Mouse (Mus musculus) ES-CJ7 (cell line): ENCODE results near the gene Gmppb.

Experiments
- DNase-seq: peaks from one replicate; pipeline ENCODE4 v3.0.0; 2011; ENCODE audit warnings: low read depth, low spot score

Gene Gmppb

GRCm38 (mm10) chr9:108051184-108051930, 2.3 kb downstream of the Gmppb start:
- no peak for DNase-seq

GRCm38 (mm10) chr9:108051931-108052220, 2.8 kb downstream of the Gmppb start:
- no peak for DNase-seq

DNA sequence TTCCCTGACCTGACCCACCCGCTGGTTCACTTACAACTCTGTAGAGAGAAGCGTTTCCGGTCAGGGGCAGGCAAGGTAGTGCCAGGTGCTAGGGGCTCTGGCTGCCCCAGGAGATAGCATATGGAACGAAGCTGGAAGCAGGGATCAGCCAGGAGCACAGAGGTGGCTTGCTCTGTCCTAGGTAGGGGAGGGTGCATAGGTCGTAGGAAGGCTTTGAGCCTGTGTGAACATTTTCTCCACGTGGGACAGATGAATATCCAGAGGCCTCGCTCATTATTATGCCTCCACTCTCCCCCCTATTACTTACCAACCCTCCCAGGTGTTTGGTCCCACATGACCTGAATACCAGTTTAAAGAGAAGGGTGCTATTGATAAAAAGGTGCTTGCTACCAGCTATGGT, 3.4 kb downstream of the Gmppb start:
- DNase-seq: no peak

DNA sequence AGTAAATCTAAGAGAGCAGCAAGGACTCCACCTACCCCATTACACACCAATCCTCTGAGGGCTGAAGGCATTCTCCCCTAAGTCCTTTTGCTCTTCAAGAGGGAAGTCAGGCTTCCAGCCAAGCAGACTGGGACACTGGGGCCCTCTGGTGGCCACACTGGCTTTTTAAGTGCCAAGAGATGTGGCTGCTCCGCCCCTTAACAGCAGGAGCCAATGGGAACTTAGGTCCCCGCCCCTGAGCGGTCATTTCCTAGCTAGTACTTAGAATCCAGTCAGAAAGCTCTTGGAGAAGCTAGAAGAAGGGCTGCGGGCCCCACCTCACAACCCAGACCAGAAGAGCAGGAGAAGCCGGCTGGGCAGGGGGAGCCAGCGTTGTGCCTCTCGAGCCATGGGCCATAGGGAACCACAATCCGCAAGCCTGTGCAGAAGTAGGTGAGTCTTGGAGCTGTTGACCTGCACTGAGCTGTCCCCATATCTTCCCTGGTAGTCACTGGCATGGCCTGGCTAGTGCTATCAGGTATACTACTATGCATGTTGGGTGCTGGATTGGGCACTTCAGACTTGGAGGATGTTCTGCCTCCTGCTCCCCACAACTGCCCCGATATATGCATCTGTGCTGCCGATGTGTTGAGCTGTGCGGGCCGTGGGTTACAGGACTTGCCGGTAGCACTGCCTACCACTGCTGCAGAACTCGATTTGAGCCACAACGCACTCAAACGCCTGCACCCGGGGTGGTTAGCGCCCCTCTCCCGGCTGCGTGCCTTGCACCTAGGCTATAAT, 4.0 kb downstream of the Gmppb start, which contains the start of gene Amigo3:
Amigo3 (plus strand) TSS at position 275 of the 780 bp plus-strand sequence.
- DNase-seq: peak; percentile 95

- no peak for DNase-seq
These were observed 4.7 kb downstream of the Gmppb start for GRCm38 (mm10) chr9:108053665-108054225.

GRCm38 (mm10) chr9:108054331-108055040, 5.4 kb downstream of the Gmppb start:
- no peak for DNase-seq

DNA sequence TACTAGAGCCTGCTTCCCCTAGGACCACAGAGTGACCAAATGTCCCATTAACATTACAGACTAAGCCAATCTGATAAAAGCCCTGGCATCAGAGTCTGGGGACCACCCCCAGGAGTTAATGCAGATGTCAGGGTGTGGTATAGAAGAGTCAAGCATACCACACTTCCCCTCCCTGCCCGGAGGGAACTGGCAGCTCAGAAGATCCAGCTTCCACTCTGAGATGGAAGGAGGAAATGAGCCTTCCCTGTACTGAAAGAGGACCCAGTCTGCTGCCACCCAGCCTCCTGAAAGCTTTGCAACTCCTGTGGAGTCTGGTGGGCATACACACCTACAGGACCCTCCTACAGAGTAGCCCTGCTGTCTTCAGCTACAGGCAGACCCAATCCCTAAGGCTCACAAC, 6.0 kb downstream of the Gmppb start:
- DNase-seq: no peak

GRCm38 (mm10) chr9:108055661-108056237, 6.7 kb downstream of the Gmppb start:
- no peak for DNase-seq

DNA sequence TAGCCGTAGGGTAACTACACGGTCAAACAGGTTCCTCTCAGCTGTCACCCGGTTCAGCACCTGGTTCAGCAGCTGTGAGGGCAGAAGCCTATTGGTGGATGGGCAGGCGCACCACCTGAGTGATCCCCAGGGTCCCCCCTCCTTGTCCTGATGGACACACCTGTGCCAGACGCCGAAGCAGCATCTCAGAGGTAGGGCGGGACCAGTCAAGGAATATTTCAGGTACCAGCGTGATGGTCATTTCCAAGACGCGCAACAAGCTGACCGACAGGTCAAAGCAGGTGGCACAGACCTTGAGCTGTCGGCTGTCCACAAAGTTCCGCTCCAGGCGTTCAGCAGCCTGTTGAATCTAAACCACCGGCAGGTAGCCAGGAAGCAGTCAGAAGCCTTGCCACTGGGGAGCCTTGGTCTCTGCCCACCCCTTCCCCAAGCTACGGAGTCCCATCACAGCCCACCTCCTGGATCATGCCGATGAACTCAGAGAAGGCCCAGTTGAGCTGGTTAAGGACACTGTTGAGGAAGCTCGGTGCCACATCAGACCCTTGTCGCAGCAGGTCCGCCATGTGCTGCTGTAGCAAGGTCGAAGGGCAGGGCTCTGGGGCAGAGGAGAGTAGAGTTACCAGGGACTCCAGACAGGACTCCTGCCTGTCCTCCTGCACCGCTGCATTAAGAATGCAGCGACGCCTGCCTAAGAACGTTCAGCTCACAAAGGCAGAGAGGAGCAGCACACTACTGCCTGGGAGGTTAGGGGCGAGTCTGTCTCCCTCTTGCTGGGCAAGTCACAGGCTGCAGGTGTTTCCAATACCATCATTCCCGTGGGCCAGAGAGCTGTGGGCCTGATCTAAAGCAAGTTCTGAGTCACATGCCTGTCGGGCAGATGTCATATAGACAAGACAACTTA, 7.6 kb downstream of the Gmppb start:
- DNase-seq: no peak

DNA sequence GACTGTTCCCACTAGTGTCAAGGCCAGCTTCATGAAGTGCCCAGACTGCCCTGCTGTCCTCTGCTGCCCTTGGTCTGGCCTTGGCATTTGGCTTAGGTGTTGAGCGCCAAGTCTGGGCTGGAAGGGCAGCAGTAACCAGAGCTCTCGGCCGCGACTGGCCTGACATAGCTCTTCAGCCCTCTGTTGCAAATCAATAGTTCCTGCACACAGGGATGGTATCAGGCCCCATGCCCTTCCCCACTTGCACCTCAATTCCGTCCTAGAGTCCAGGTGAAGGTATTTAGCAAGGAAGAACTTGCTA, 8.2 kb downstream of the Gmppb start:
- DNase-seq: no peak

GRCm38 (mm10) chr9:108058291-108058690, 9.2 kb downstream of the Gmppb start:
- no peak for DNase-seq

DNA sequence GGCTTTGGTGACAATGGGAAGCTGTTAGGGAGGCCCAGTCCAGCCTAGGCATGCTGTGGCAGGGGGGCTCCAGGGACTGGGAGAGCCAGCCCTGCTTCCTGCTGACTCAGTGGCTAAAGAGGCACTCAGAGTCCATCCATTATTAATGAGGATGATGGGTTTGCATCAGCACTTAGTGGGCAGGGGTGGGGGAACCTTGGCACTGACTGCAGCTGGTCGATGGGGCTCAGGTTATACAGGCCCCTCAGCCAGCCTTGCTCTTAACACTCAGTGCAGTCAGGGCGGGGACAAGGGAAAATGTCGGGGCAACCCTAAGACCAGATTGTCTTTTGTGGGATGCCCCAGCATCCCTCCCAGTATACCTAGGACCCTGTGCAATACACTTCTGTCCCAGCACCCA, 13.1 kb downstream of the Gmppb start:
- no peak for DNase-seq

DNA sequence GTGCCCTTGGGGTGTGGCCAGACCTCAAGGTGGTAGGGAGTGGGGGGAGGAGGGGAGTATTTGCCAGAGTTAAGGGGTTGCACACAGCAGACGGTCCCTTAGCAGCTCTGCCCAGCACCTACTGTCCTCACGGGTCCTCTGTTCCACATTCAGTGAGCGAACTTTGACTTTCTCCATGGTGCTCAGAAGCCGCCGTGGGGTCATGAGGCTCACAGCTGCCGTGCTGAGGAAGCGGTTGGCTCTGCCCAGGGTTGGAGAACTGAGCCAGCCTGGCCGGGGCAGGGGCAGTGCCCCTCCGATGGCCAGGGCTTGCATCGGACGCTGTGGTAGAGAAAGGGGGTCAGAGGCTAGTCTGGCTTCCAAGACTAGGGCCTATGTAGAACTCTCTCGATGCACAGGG, 14.3 kb downstream of the Gmppb start:
- no peak for DNase-seq

- DNase-seq: peak; percentile 73
These were observed 16.5 kb downstream of the Gmppb start for GRCm38 (mm10) chr9:108065491-108066011.

GRCm38 (mm10) chr9:108067199-108067598, 18.2 kb downstream of the Gmppb start:
- DNase-seq: no peak

- peak; percentile 90 for DNase-seq
These were observed 18.9 kb downstream of the Gmppb start for GRCm38 (mm10) chr9:108067900-108068299.

GRCm38 (mm10) chr9:108069007-108069406, 20.0 kb downstream of the Gmppb start:
- no peak for DNase-seq

GRCm38 (mm10) chr9:108069529-108069928, 20.5 kb downstream of the Gmppb start:
- no peak for DNase-seq

DNA sequence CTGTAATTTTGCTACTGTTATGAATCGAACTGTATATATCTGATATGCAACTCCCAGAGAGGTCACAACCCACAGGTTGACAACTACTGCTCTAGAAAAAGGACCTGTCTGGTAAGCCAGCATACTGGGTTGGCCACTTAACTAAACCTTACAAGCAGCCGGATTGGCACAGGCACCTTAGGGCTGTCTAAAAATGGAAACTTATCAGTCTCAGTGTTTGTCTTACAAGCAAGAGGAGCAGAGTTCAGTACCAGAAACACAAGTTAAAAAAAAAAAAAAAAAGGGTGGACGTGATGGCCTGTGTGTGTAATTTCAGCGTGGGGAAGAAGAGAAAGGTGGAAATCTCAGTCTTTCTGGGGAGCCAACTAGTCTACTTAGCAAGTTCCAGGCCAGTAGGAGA, 22.8 kb downstream of the Gmppb start:
- no peak for DNase-seq

- DNase-seq: no peak
These were observed 23.5 kb downstream of the Gmppb start for GRCm38 (mm10) chr9:108072481-108072924.
